Mouse (Mus musculus) liver, embryonic 11.5 days (tissue): ENCODE results near the gene Rtn4ip1. TPM values are rescaled to one million over a fixed set of nuclear protein-coding genes. Genes with fewer than 3 reads are reported as not detected.

Experiments used
- polyA plus RNA-seq: library from polyadenylated mRNA; unstranded; fragments of >200 nt; fragmentation: Nextera tagmentation; extraction: Ambion mirVana; gene quantifications from 2 replicates; pipeline ENCODE4 v1.2.1, GENCODE M21; 2014

The Rtn4ip1 gene
- polyA plus RNA-seq, 1 experiment from 2014 or later, result 25.8 TPM

Other genes with a start within 250 kb of the Rtn4ip1 start
- 20.8 and 20.9 TPM in 2 replicates for gene Qrsl1, start 62 bp upstream of the Rtn4ip1 start, polyA plus RNA-seq
- gene Crybg1, start 247.0 kb downstream of the Rtn4ip1 start, polyA plus RNA-seq, result 0.33 and 0.56 TPM in 2 replicates